Mouse (Mus musculus): ENCODE measurements around the gene Osbpl3. TPM values are rescaled to one million over a fixed set of nuclear protein-coding genes. Genes with fewer than 3 reads are reported as not detected.

Osbpl3 gene
- polyA plus RNA-seq, 1 experiment: 26.1 TPM

DNA sequence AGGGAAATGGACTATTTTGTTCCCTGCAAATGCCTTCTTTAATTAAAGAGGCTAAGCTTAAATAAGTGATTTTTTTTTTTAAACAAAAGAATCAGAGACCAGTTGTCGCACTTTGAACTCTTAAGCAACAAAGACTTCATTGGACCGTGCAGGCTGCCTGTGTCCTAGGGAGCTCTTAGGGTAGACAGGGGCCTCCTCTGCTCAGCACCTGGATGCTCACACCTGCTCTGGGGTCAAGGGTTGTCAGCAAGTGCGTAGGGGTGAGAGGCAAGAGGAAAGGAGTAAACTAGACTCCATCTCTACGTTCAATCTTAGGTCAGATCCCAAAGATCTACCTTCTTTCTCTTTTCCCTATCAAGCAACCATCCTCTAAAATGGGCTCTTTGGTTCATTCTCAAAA, 37.0 kb downstream of the Osbpl3 start:
- TF ChIP-seq CTCF (IDR thresholded peaks at IDR 0.05; ENCODE audit: extremely low read depth, insufficient read depth, low read length) (no peak), POLR2A (IDR thresholded peaks at IDR 0.05; ENCODE audit: extremely low read depth, insufficient read depth, low read length) (no peak)
- no peak overlapping the region for H3K27ac ChIP-seq (ENCODE audit: insufficient read depth, low read length)
- peaks cover 8% of the 10 kb centered on the region for H3K4me1 ChIP-seq (ENCODE audit: control insufficient read depth, insufficient read depth, low read length)
- no peak overlapping the region for H3K4me3 ChIP-seq (ENCODE audit: insufficient read depth, low read length)

DNA sequence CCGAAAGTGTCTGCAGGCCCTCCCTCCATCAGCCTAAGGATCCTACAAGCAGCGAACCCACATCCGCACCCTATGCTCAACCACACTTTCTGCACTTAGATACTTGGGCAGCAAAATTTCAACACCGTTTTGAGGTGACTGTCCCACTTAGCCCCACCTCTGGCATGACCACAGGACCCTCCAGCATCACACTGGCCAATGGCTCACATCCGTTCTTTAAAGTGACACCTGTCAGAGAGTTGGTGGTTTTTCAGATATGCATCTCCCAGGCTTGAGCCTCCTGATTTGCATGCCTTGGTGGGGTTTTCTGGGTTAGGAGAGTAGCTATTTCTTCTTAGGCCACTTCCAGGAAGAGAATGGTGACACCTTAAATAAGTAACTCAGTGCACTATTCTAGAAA, 39.1 kb downstream of the Osbpl3 start:
- TF ChIP-seq POLR2A (IDR thresholded peaks at IDR 0.05; ENCODE audit: extremely low read depth, insufficient read depth, low read length) (no peak), CTCF (IDR thresholded peaks at IDR 0.05; ENCODE audit: extremely low read depth, insufficient read depth, low read length) (no peak)
- Histone ChIP-seq H3K4me3 (ENCODE audit: insufficient read depth, low read length) (no peak overlapping the region), H3K4me1 (ENCODE audit: control insufficient read depth, insufficient read depth, low read length) (peaks cover 15% of the 10 kb centered on the region), H3K27ac (ENCODE audit: insufficient read depth, low read length) (no peak overlapping the region)

DNA sequence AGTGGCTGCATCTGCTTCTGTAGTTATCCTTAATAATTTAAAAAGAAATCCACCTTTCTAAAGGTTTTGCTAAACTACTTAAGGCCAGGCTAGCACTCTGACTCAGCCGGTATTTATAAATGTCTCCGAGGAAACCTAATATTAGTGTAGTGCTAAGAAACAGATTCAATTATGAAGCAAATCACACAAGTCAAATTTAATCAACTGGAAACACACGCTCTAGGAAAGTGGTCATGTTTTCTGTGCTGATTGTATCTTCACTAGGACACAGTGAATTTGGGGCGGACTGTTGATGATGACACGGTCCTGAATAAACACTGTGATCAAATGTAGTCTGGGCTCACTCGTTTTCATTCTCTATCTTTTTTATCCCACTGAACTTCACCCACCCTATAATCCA, 40.6 kb downstream of the Osbpl3 start:
- Histone ChIP-seq H3K4me1 (ENCODE audit: control insufficient read depth, insufficient read depth, low read length) (peaks cover 16% of the 10 kb centered on the region), H3K27ac (ENCODE audit: insufficient read depth, low read length) (0 out of 2 replicates have a peak overlapping the region, but pooled peaks have one; percentile 24), H3K4me3 (ENCODE audit: insufficient read depth, low read length) (no peak overlapping the region)
- no peak for TF ChIP-seq CTCF (IDR thresholded peaks at IDR 0.05; ENCODE audit: extremely low read depth, insufficient read depth, low read length)
- no peak for TF ChIP-seq POLR2A (IDR thresholded peaks at IDR 0.05; ENCODE audit: extremely low read depth, insufficient read depth, low read length)

DNA sequence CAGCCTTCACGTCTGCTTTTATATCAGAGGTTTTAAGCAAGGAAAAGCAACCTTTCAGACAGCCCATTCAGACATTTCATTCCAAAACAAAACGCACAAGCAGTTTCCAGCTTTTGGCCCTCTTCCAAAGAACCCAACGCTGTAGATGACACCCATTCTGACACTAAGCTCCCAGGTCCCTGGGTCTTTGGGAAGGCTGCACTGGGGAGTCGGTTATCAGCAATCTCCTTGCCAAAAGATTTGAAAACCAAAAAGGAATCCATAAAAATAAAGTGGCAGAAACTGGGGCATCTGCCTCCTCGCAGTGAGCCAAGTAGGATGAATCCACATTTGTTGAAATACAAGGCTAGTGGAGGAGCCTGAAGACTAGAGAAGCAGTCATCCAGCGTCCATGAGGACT, 41.5 kb downstream of the Osbpl3 start:
- Histone ChIP-seq H3K27ac (ENCODE audit: insufficient read depth, low read length) (peak overlapping the region; percentile 66; the same call in 1 of the 2 replicates), H3K4me3 (ENCODE audit: insufficient read depth, low read length) (no peak overlapping the region), H3K4me1 (ENCODE audit: control insufficient read depth, insufficient read depth, low read length) (peaks cover 16% of the 10 kb centered on the region)
- TF ChIP-seq CTCF (IDR thresholded peaks at IDR 0.05; ENCODE audit: extremely low read depth, insufficient read depth, low read length) (no peak), POLR2A (IDR thresholded peaks at IDR 0.05; ENCODE audit: extremely low read depth, insufficient read depth, low read length) (no peak)

DNA sequence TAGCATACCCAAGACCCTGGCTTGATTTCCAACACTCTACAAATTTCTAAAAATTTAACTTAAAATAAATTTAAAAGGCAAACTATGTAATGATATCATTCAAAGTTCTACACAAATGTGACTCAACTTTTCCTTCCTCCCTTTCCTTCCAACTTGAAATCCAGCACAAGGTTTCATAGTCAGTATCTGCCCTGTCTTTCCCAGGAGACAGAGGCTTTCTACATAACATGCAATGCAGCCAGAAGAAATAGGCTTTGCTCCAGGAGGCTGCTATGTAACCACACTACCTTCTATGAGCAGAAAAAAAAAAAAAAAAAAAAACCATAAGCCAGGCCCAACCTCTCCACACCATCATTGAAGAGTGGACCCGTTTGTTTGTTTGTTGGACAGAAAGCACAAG, 42.6 kb downstream of the Osbpl3 start:
- Histone ChIP-seq H3K27ac (ENCODE audit: insufficient read depth, low read length) (peak overlapping the region; percentile 20; the same call in 1 of the 2 replicates), H3K4me3 (ENCODE audit: insufficient read depth, low read length) (no peak overlapping the region), H3K4me1 (ENCODE audit: control insufficient read depth, insufficient read depth, low read length) (peaks cover 16% of the 10 kb centered on the region)
- no peak for TF ChIP-seq POLR2A (IDR thresholded peaks at IDR 0.05; ENCODE audit: extremely low read depth, insufficient read depth, low read length)
- no peak for TF ChIP-seq CTCF (IDR thresholded peaks at IDR 0.05; ENCODE audit: extremely low read depth, insufficient read depth, low read length)

DNA sequence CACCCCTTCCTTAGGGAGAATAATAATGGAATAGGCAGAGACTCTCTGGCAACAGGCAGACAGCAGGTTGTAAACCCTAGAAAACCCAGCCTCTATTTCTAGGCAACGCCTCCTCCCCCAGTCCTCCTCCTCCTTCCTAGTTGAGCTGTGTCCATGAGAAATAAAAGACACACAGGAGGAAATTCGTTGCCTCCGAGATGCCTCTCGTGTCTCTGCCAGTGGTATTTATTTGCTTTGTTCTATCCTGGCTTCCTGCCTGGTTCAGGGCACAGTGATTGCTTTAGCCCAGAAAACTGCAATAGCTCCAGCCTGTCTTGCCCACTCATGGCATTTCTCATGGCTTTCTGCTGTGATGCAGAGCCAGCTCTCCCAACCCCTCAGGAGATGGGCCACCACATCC, 43.8 kb downstream of the Osbpl3 start:
- H3K4me1 ChIP-seq (ENCODE audit: control insufficient read depth, insufficient read depth, low read length): peaks cover 16% of the 10 kb centered on the region
- H3K4me3 ChIP-seq (ENCODE audit: insufficient read depth, low read length): no peak overlapping the region
- no peak overlapping the region for H3K27ac ChIP-seq (ENCODE audit: insufficient read depth, low read length)
- TF ChIP-seq POLR2A (IDR thresholded peaks at IDR 0.05; ENCODE audit: extremely low read depth, insufficient read depth, low read length) (no peak), CTCF (IDR thresholded peaks at IDR 0.05; ENCODE audit: extremely low read depth, insufficient read depth, low read length) (no peak)

DNA sequence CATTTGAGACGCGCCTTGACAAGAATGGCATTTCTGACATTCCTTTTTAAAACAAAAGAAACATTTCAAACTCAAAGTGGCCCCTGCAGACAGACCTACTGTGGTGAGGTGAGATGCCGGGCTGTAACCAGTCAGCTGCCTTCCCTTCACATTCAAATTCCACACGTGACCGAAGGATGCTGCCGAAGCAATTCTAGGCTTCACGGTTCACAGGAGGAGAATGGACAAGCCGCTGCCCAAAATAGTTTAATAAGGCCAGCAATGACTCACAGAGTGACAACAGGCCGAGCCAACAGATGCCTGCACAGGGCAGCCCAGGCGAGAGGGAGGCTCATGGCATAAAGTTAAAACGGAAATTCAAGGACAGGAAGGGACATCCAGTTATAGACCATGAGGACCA, 51.3 kb downstream of the Osbpl3 start:
- no peak for TF ChIP-seq CTCF (IDR thresholded peaks at IDR 0.05; ENCODE audit: extremely low read depth, insufficient read depth, low read length)
- no peak for TF ChIP-seq POLR2A (IDR thresholded peaks at IDR 0.05; ENCODE audit: extremely low read depth, insufficient read depth, low read length)
- Histone ChIP-seq H3K4me3 (ENCODE audit: insufficient read depth, low read length) (no peak overlapping the region), H3K4me1 (ENCODE audit: control insufficient read depth, insufficient read depth, low read length) (peaks cover 18% of the 10 kb centered on the region), H3K27ac (ENCODE audit: insufficient read depth, low read length) (0 out of 2 replicates have a peak overlapping the region, but pooled peaks have one; percentile 20)

DNA sequence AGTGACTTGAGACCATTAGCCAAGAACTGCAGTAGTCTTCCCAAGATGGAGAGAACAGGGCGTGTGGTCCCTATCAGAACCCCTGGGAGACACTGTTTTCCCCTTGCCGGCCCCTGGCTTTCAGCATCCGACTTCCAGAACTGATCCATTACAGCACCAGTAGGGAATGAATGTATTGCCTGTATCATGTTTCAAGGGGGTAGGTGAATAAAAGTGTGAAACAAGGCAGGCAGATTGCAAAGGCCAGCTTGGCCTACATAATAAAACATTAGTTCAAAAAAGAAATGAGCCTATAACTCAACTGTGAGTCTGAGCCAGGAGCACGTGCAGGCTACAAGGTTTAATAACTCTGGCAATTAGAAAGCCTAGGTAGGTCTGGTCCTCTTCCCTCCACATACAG, 52.5 kb downstream of the Osbpl3 start:
- H3K27ac ChIP-seq (ENCODE audit: insufficient read depth, low read length): peak overlapping the region; percentile 81; the same call in 1 of the 2 replicates

DNA sequence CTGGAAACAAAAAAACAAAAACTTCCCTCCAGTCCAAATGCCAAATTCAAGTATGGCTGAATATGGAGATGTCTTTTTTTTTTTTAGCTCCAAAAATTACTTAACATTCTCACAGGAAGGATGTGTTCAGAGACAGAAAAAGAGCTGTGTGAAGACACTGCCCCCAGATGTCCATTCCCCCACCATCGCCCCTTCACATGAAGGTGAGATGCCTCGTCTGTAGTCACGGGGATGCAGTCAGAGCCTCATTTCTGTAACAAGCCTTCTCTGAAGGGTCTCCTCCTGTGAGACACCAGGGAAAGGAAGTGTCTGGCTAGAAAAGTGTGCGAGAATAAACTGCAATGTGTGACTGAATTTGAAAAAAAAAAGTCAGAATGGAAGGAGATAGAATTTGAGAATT, 53.1 kb downstream of the Osbpl3 start:
- H3K4me3 ChIP-seq (ENCODE audit: insufficient read depth, low read length): no peak overlapping the region
- TF ChIP-seq CTCF (IDR thresholded peaks at IDR 0.05; ENCODE audit: extremely low read depth, insufficient read depth, low read length): no peak
- TF ChIP-seq POLR2A (IDR thresholded peaks at IDR 0.05; ENCODE audit: extremely low read depth, insufficient read depth, low read length): no peak
- peak overlapping the region; percentile 81; the same call in 1 of the 2 replicates for H3K27ac ChIP-seq (ENCODE audit: insufficient read depth, low read length)
- peaks cover 23% of the 10 kb centered on the region for H3K4me1 ChIP-seq (ENCODE audit: control insufficient read depth, insufficient read depth, low read length)

More for the DNA sequence above, 52.5 kb downstream of the Osbpl3 start:
- Histone ChIP-seq H3K4me1 (ENCODE audit: control insufficient read depth, insufficient read depth, low read length) (peaks cover 23% of the 10 kb centered on the region), H3K4me3 (ENCODE audit: insufficient read depth, low read length) (no peak overlapping the region)
- TF ChIP-seq POLR2A (IDR thresholded peaks at IDR 0.05; ENCODE audit: extremely low read depth, insufficient read depth, low read length) (no peak), CTCF (IDR thresholded peaks at IDR 0.05; ENCODE audit: extremely low read depth, insufficient read depth, low read length) (no peak)

DNA sequence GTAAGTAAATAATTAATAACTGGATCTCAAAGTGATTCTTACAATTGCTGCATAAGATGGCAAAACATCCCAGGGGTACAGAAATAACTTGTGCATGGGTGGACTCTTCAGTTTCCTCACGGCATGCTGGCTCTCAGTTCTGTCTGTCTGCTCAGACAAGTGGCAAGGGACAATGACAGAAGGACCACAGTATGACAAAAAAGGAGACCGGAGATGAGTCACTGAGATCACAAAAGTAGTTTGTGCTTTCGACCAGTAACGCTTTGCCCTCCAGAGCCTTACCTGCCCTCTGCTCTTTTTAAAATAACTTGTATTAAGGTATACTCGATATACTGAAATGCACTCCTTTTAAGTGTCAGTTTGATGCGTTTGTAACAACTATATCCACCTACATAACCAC, 55.8 kb downstream of the Osbpl3 start:
- H3K4me3 ChIP-seq (ENCODE audit: insufficient read depth, low read length): no peak overlapping the region
- peaks cover 23% of the 10 kb centered on the region for H3K4me1 ChIP-seq (ENCODE audit: control insufficient read depth, insufficient read depth, low read length)
- TF ChIP-seq CTCF (IDR thresholded peaks at IDR 0.05; ENCODE audit: extremely low read depth, insufficient read depth, low read length) (no peak), POLR2A (IDR thresholded peaks at IDR 0.05; ENCODE audit: extremely low read depth, insufficient read depth, low read length) (no peak)
- peak overlapping the region; percentile 51; the same call in 1 of the 2 replicates for H3K27ac ChIP-seq (ENCODE audit: insufficient read depth, low read length)

All from cortical plate, adult 2 months (tissue).